Mouse (Mus musculus): ENCODE measurements around the gene Myo18b. TPM values are rescaled to one million over a fixed set of nuclear protein-coding genes. Genes with fewer than 3 reads are reported as not detected.

Gene Myo18b
- polyA plus RNA-seq, 1 experiment from 2014 or later: 0.41 TPM

DNA sequence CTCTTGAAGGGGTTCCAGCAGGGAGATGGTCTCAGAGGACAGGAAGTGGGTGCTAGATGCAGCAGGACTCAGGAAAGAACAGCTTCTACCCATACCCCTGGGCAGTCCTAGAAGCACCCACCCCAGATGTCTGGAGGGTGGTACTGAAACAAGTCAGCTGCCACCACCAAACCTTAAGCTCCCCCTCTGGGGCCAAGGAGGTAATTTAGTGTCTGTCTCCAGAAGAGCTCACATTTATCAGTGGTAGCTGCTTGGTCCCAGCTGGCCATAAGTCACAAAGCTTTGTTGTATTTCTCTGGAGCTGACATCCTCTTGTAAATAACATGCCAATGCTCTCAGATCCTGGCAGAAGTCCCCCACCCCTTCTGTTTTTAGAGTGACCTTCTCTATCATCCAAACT lies 187.7 kb downstream of the Myo18b start:
- no peaks in the 10 kb centered on the region for H3K27me3 ChIP-seq (ENCODE audit: low read depth, poor library complexity, severe bottlenecking)
- no peaks in the 10 kb centered on the region for H3K4me1 ChIP-seq
- no peaks in the 10 kb centered on the region for H3K9me3 ChIP-seq (replicated peaks)
- DNase-seq (ENCODE audit: low spot score): no peak
- H3K27ac ChIP-seq: no peak overlapping the region
- H3K4me3 ChIP-seq: no peak overlapping the region
- H3K36me3 ChIP-seq: no peaks in the 10 kb centered on the region

GRCm38 (mm10) chr5:112707478-112707877 lies 188.7 kb downstream of the Myo18b start:
- Histone ChIP-seq H3K27me3 (ENCODE audit: low read depth, poor library complexity, severe bottlenecking) (no peaks in the 10 kb centered on the region), H3K36me3 (no peaks in the 10 kb centered on the region), H3K27ac (no peak overlapping the region), H3K4me1 (no peaks in the 10 kb centered on the region), H3K4me3 (no peak overlapping the region), H3K9me3 (replicated peaks) (no peaks in the 10 kb centered on the region)
- no peak for DNase-seq (ENCODE audit: low spot score)
- WGBS: 100% methylated on average over 2 of the region's 2 CpGs

DNA sequence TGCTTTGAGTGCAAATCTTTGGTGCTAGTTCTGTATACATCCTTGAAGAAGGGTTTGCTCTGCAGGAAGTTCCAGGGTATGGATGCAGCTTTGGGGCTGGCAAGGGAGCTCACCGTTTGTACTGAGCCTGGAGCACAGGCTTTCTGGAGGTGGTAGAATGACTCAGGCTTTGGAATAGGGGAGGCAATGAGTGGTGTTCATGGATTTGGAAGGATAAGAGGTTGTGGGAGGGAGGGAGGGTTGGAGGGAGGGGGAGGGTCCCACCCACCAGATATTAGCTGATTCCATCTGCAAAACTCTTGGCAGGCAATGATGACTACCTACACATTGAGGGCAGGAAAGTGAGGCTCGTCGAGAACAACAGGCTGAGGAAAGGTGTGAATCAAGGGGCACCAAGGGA lies 195.4 kb downstream of the Myo18b start:
- Histone ChIP-seq H3K27ac (no peak overlapping the region), H3K4me3 (no peak overlapping the region), H3K27me3 (ENCODE audit: low read depth, poor library complexity, severe bottlenecking) (no peaks in the 10 kb centered on the region), H3K9me3 (replicated peaks) (no peaks in the 10 kb centered on the region), H3K36me3 (no peaks in the 10 kb centered on the region), H3K4me1 (no peaks in the 10 kb centered on the region)
- WGBS: 62% methylated on average over 3 of the region's 3 CpGs
- no peak for DNase-seq (ENCODE audit: low spot score)

DNA sequence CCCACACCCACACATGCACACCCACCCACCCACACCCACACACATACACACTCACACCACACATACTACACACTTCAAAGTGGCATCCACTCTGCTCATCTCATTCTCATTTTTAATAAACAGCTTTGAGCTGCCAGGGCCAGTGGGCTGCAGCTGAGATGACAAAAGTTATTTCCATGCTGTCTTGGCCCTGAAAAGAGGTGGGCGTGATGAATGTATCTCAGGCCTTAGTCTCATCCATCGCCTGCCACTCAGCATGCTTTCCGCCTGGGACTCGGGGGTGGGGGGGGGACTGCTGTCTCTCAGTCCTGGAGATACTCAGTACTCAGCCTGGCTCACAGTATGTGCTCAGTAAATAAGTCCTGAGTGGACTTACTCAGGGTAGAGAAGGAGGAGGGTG lies 199.5 kb downstream of the Myo18b start:
- 91% methylated on average over 4 of the region's 4 CpGs for WGBS

GRCm38 (mm10) chr5:112695254-112695711 lies 200.9 kb downstream of the Myo18b start:
- no peaks in the 10 kb centered on the region for H3K9me3 ChIP-seq (replicated peaks)
- no peak overlapping the region for H3K4me3 ChIP-seq
- DNase-seq (ENCODE audit: low spot score): no peak
- no peaks in the 10 kb centered on the region for H3K36me3 ChIP-seq
- peaks cover 5% of the 10 kb centered on the region; the same call in 1 of the 2 replicates for H3K4me1 ChIP-seq
- no peak overlapping the region for H3K27ac ChIP-seq
- WGBS: 52% methylated on average over 7 of the region's 7 CpGs
- H3K27me3 ChIP-seq (ENCODE audit: low read depth, poor library complexity, severe bottlenecking): no peaks in the 10 kb centered on the region

More for the DNA sequence above, 199.5 kb downstream of the Myo18b start:
- H3K27ac ChIP-seq: no peak overlapping the region
- no peaks in the 10 kb centered on the region for H3K27me3 ChIP-seq (ENCODE audit: low read depth, poor library complexity, severe bottlenecking)
- H3K4me3 ChIP-seq: no peak overlapping the region
- H3K36me3 ChIP-seq: no peaks in the 10 kb centered on the region
- H3K4me1 ChIP-seq: peaks cover 5% of the 10 kb centered on the region; the same call in 1 of the 2 replicates
- no peaks in the 10 kb centered on the region for H3K9me3 ChIP-seq (replicated peaks)
- DNase-seq (ENCODE audit: low spot score): no peak

- Histone ChIP-seq H3K27me3 (ENCODE audit: low read depth, poor library complexity, severe bottlenecking) (no peaks in the 10 kb centered on the region), H3K36me3 (no peaks in the 10 kb centered on the region), H3K9me3 (replicated peaks) (no peaks in the 10 kb centered on the region), H3K27ac (no peak overlapping the region), H3K4me3 (no peak overlapping the region), H3K4me1 (peaks cover 5% of the 10 kb centered on the region; the same call in 1 of the 2 replicates)
- no peak for DNase-seq (ENCODE audit: low spot score)
- 87% methylated on average over 18 of the region's 18 CpGs for WGBS
These were observed 202.8 kb downstream of the Myo18b start for GRCm38 (mm10) chr5:112693286-112693849.

GRCm38 (mm10) chr5:112687100-112687818 lies 208.9 kb downstream of the Myo18b start:
- no peak overlapping the region for H3K27ac ChIP-seq
- WGBS: 80% methylated on average over 4 of the region's 4 CpGs
- H3K4me1 ChIP-seq: peaks cover 5% of the 10 kb centered on the region; the same call in 1 of the 2 replicates
- no peaks in the 10 kb centered on the region for H3K9me3 ChIP-seq (replicated peaks)
- no peak overlapping the region for H3K4me3 ChIP-seq
- H3K36me3 ChIP-seq: no peaks in the 10 kb centered on the region
- no peaks in the 10 kb centered on the region for H3K27me3 ChIP-seq (ENCODE audit: low read depth, poor library complexity, severe bottlenecking)
- no peak for DNase-seq (ENCODE audit: low spot score)

DNA sequence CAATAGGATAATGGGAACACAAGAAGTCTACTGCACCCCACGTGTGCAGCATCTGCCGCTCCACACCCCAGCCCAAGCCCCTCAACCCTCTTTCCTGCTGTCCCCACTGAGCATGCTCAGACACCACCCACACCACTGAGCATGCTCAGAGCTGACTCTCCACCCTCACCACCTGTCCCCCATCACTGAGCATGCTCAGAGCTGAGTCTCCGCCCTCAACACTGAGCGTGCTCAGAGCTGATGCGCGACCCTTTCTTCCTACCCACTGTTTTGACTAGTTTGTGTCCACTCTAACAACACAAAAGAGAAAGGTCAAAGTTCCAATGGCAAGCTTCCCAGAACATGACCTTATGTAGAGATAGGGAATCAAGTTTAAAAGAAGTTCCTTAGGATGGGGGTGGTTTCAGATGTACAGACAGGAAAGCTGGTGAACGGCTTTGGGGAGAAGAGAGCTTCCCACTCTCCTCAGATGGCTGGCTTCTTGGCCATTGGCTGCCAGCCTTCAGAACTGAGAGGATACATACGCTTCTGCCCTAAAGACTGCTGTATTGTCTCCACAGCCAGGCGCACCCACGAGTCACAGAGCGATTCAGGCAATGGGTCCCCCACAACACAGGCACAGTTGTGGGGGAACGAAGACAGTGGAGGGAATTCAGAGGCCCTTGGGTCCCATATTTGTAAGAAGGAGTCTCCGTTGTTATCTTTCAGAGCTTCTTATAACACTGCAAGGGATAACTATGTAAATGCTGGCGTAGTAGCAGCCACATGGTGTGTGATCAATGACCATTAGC lies 209.7 kb downstream of the Myo18b start:
- WGBS: 82% methylated on average over 14 of the region's 14 CpGs
- Histone ChIP-seq H3K27ac (no peak overlapping the region), H3K27me3 (ENCODE audit: low read depth, poor library complexity, severe bottlenecking) (no peaks in the 10 kb centered on the region), H3K4me1 (peaks cover 5% of the 10 kb centered on the region; the same call in 1 of the 2 replicates), H3K36me3 (no peaks in the 10 kb centered on the region), H3K9me3 (replicated peaks) (no peaks in the 10 kb centered on the region), H3K4me3 (no peak overlapping the region)
- DNase-seq (ENCODE audit: low spot score): no peak

DNA sequence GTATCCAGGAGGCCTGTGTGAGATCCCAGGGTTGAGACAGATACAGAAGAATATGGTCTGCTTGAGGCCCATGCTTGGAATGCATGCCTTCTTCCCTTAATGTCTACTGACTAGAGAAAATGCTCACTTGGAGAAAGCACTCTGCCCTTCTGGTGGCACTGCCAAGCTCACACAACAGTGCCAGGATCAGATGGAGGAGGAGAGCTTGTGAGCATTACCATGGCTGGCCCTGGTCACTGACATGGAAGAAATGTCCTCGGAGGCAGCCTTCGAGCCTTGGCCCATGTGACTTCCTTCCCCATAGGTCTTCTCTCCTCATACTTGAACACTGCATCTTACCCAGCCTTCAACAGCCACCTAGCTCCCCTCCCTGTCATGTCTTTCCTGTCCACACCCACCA lies 216.9 kb downstream of the Myo18b start:
- no peaks in the 10 kb centered on the region for H3K36me3 ChIP-seq
- DNase-seq (ENCODE audit: low spot score): no peak
- 0 out of 2 replicates have a peak, but pooled peaks cover 2% of the 10 kb centered on the region for H3K9me3 ChIP-seq (replicated peaks)
- H3K27ac ChIP-seq: no peak overlapping the region
- H3K27me3 ChIP-seq (ENCODE audit: low read depth, poor library complexity, severe bottlenecking): no peaks in the 10 kb centered on the region
- WGBS: 89% methylated on average over 2 of the region's 2 CpGs
- H3K4me3 ChIP-seq: no peak overlapping the region
- no peaks in the 10 kb centered on the region for H3K4me1 ChIP-seq

DNA sequence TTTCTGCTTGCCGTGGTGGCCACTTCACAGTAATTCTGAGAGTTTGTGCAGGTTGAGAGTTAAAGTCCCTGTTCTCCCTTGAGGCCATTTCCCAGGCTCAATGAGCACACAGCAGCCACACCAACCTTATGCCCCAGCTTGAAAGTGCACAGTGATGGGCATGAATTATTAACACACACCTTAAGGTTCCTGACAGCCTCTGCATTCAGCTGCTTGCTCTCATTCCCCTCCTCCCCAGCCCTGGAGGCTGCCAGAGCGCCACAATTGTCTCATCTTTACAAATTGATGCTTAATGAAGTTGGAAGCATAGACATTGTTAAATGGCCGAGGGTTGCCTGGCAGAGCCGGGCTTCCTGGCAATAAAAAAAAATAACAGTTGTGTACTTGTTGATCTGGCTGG lies 218.0 kb downstream of the Myo18b start:
- no peak for DNase-seq (ENCODE audit: low spot score)
- Histone ChIP-seq H3K36me3 (no peaks in the 10 kb centered on the region), H3K4me3 (no peak overlapping the region), H3K4me1 (no peaks in the 10 kb centered on the region), H3K27me3 (ENCODE audit: low read depth, poor library complexity, severe bottlenecking) (no peaks in the 10 kb centered on the region), H3K27ac (no peak overlapping the region), H3K9me3 (replicated peaks) (0 out of 2 replicates have a peak, but pooled peaks cover 2% of the 10 kb centered on the region)
- WGBS: 76% methylated on average over 4 of the region's 4 CpGs

GRCm38 (mm10) chr5:112674806-112675205 lies 221.4 kb downstream of the Myo18b start:
- no peak for DNase-seq (ENCODE audit: low spot score)
- Histone ChIP-seq H3K27ac (no peak overlapping the region), H3K4me3 (no peak overlapping the region), H3K27me3 (ENCODE audit: low read depth, poor library complexity, severe bottlenecking) (no peaks in the 10 kb centered on the region), H3K4me1 (no peaks in the 10 kb centered on the region), H3K36me3 (no peaks in the 10 kb centered on the region), H3K9me3 (replicated peaks) (no peaks in the 10 kb centered on the region)
- 89% methylated on average over 5 of the region's 5 CpGs for WGBS

GRCm38 (mm10) chr5:112672457-112672856 lies 223.7 kb downstream of the Myo18b start:
- H3K27ac ChIP-seq: no peak overlapping the region
- no peak overlapping the region for H3K4me3 ChIP-seq
- no peaks in the 10 kb centered on the region for H3K9me3 ChIP-seq (replicated peaks)
- no peaks in the 10 kb centered on the region for H3K27me3 ChIP-seq (ENCODE audit: low read depth, poor library complexity, severe bottlenecking)
- H3K4me1 ChIP-seq: no peaks in the 10 kb centered on the region
- DNase-seq (ENCODE audit: low spot score): no peak
- 60% methylated on average over 7 of the region's 7 CpGs for WGBS
- H3K36me3 ChIP-seq: no peaks in the 10 kb centered on the region

- Histone ChIP-seq H3K36me3 (no peaks in the 10 kb centered on the region), H3K4me3 (no peak overlapping the region), H3K4me1 (no peaks in the 10 kb centered on the region), H3K9me3 (replicated peaks) (no peaks in the 10 kb centered on the region), H3K27me3 (ENCODE audit: low read depth, poor library complexity, severe bottlenecking) (no peaks in the 10 kb centered on the region), H3K27ac (no peak overlapping the region)
- DNase-seq (ENCODE audit: low spot score): no peak
- WGBS: 56% methylated on average over 2 of the region's 2 CpGs
These were observed 224.2 kb downstream of the Myo18b start for GRCm38 (mm10) chr5:112671961-112672360.
